Mouse (Mus musculus): ENCODE results near the gene Stoml1. TPM values are rescaled to one million over a fixed set of nuclear protein-coding genes. Genes with fewer than 3 reads are reported as not detected.

Gene Stoml1
- polyA plus RNA-seq, 1 experiment from 2014 or later, result 43.1 TPM

DNA sequence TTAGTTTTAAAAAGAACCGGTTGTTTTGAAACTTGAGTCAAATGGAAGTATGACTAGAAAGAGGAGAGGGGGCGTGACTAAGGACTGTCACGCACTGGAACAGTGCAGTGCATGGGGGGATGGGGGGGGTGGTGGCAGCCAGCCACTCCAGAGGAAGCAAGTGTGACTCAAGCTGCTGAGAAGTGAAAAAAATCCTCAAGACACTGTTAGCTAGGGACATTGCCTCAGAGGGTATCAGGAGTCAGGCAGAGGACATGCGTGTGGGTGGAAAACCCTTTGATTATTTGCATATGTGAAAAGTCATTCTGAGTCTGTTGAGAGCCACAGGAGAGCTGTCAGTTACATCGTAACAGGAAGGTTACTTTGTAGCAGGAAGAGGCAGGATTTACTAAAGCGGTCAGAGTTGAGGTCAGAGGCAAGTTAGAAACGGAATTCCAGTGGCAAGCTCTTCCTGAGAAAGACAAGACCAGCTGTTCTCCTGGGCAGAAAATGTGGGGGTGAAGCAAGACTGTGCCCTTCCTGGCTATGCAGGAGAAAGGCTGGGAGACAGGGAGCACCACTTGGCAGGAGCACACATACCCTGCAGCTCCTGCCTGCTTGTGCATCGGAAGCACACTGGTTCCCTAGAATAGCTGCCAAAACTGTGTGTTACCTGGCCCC is 22.3 kb downstream of the Stoml1 start:
- peak overlapping the region; percentile 44; the same call in 1 of the 2 replicates for H3K9ac ChIP-seq
- 7% methylated on average over 8 of the region's 8 CpGs for WGBS
- H3K4me3 ChIP-seq, result no peak overlapping the region
- H3K4me1 ChIP-seq, result peaks cover 19% of the 10 kb centered on the region
- H3K9me3 ChIP-seq, result no peaks in the 10 kb centered on the region
- peak overlapping the region; percentile 84 for H3K27ac ChIP-seq
- 0 out of 2 replicates have a peak, but pooled peaks have one; percentile 37 for ATAC-seq (ENCODE audit: insufficient number of reproducible peaks, insufficient read depth, low FRiP score, low TSS enrichment, low read depth)
- no peaks in the 10 kb centered on the region for H3K36me3 ChIP-seq
- H3K4me2 ChIP-seq, result peak overlapping the region; percentile 34
- H3K27me3 ChIP-seq, result no peaks in the 10 kb centered on the region

DNA sequence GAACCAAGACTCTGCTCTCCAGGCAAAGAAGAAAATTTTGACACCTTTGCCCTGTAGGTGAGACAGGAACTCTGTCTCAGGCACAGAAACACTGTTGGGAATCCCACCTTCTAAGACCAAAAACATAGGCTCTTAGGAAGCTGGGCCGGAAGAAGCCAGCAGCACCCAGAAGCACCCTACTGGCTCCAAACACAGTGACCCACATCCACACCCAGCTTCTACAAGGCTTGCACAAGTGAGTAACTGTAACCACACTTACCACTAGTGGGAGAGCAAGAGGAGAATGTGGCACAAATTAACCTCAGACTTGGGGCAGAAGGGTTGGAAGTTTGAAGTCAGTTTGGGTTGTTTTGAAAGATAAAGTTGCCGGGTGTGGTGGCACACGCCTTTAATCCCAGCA is 22.8 kb downstream of the Stoml1 start:
- ATAC-seq (ENCODE audit: insufficient number of reproducible peaks, insufficient read depth, low FRiP score, low TSS enrichment, low read depth), result no peak
- Histone ChIP-seq H3K4me1 (peaks cover 23% of the 10 kb centered on the region), H3K4me2 (peak overlapping the region; percentile 34), H3K27ac (peak overlapping the region; percentile 84), H3K9me3 (no peaks in the 10 kb centered on the region), H3K27me3 (no peaks in the 10 kb centered on the region), H3K36me3 (no peaks in the 10 kb centered on the region), H3K9ac (0 out of 2 replicates have a peak overlapping the region, but pooled peaks have one; percentile 44), H3K4me3 (no peak overlapping the region)
- WGBS, result 72% methylated on average over 3 of the region's 3 CpGs

DNA sequence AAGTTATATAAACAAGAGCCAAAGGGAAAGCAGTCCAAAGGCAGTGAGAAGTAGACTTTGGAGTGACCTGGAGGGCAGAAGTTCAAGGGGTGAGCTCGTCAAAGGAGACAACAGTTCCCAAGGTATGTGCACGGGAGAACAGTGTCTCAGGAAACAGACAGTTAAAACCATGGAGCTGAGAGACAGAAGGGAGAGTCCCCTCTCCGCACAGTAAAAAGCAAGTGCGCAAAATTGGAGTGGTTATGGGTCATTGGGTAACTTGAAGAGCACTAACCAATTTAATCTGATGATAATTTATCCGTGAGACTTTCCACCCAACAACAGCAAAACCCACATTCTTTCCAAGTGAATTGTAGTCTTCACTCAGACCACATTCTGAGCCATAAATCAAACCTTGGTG is 23.4 kb downstream of the Stoml1 start:
- WGBS, result 48% methylated on average over 5 of the region's 5 CpGs
- no peak overlapping the region for H3K9ac ChIP-seq
- H3K4me3 ChIP-seq, result no peak overlapping the region

DNA sequence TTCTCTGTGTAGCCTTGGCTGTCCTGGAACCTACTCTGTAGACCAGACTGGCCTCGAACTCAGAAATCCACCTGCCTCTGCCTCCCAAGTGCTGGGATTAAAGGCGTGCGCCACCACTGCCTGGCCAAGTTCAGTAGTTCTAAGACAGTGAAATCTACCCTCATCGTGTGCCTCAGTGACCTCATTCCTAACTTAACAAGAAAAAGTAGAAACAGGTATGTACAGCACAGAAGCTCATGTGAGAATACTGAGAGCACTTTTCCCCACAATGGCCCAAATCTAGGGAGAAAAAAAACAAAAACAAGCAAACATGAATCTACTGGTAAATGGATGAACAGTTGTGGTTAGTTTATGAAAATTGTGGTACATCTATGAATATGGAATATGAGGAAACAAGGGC is 25.3 kb downstream of the Stoml1 start:
- 87% methylated on average over 4 of the region's 4 CpGs for WGBS

More for the DNA sequence above, 23.4 kb downstream of the Stoml1 start:
- H3K4me1 ChIP-seq, result peaks cover 23% of the 10 kb centered on the region
- ATAC-seq (ENCODE audit: insufficient number of reproducible peaks, insufficient read depth, low FRiP score, low TSS enrichment, low read depth), result no peak
- H3K27ac ChIP-seq, result no peak overlapping the region
- H3K36me3 ChIP-seq, result no peaks in the 10 kb centered on the region
- no peaks in the 10 kb centered on the region for H3K9me3 ChIP-seq
- H3K27me3 ChIP-seq, result no peaks in the 10 kb centered on the region
- H3K4me2 ChIP-seq, result no peak overlapping the region

DNA sequence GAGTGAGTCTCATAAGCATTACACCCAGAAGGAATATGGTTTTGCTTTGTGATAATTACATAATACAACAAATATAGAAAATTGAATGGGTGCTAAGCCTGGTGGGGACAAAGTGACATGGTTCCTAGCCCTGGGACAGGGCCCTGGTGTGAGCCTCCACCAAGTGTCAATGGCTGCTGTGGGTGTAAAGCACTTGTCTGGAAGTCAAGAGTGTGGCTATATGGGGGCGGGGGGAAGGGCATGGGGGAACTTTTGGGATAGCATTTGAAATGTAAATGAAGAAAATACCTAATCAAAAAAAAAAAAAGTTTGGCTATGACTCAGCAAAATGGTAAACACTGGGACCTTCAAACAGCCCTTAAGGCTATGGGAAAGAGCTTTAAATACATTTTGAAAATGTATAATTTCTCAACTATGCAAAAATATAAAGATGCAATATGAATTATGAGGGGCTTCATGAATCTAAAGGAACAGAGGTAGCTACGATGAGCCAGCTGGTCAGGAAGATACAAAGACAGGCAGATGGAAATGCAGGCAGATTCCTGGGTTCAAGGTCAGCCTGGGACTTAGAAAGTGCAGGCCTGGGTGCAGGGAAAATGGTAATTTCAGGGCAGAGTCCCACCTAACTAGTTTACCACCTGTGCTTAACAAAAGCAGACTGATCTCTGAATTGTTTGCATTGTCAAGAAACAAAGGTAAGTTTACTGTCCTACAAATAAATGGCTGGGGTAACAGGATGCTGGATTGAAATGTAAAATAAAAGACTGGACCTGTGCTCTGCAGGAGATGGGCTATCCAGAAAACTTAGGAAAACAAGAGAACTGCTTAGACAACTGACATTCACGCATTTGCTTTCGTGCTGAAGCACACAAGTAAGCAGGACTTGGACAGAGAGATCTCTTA is 26.1 kb downstream of the Stoml1 start:
- peaks cover 31% of the 10 kb centered on the region for H3K4me1 ChIP-seq
- no peak for ATAC-seq (ENCODE audit: insufficient number of reproducible peaks, insufficient read depth, low FRiP score, low TSS enrichment, low read depth)
- WGBS, result 46% methylated on average over 4 of the region's 4 CpGs
- no peak overlapping the region for H3K4me2 ChIP-seq
- no peaks in the 10 kb centered on the region for H3K27me3 ChIP-seq
- H3K9ac ChIP-seq, result no peak overlapping the region
- H3K9me3 ChIP-seq, result no peaks in the 10 kb centered on the region
- H3K4me3 ChIP-seq, result no peak overlapping the region
- H3K36me3 ChIP-seq, result no peaks in the 10 kb centered on the region
- H3K27ac ChIP-seq, result no peak overlapping the region

More for the DNA sequence above, 25.3 kb downstream of the Stoml1 start:
- H3K4me3 ChIP-seq, result no peak overlapping the region
- peaks cover 28% of the 10 kb centered on the region for H3K4me1 ChIP-seq
- no peaks in the 10 kb centered on the region for H3K9me3 ChIP-seq
- no peaks in the 10 kb centered on the region for H3K36me3 ChIP-seq
- no peaks in the 10 kb centered on the region for H3K27me3 ChIP-seq
- no peak overlapping the region for H3K9ac ChIP-seq
- H3K4me2 ChIP-seq, result no peak overlapping the region
- ATAC-seq (ENCODE audit: insufficient number of reproducible peaks, insufficient read depth, low FRiP score, low TSS enrichment, low read depth), result no peak
- H3K27ac ChIP-seq, result no peak overlapping the region

DNA sequence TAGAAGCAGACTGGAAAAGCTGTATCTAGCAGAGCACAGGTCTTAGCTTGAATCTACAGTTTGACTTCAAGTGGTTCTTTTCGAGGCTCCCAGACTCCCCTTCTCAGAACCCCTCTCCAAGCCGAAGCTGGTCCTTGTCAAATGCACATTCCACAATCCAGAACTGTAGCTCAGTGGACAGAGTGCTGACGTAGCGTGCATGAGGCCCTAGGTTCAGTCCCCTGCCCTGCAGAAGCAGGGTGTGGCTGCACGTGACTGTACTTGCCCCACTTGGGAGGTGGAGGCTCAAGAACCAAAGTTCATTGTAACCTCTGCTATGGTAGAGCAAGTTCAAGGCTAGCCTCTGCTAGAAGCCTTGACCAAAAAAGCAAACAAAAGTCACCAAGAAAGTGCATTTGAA is 26.8 kb downstream of the Stoml1 start:
- WGBS, result 60% methylated on average over 5 of the region's 5 CpGs
- Histone ChIP-seq H3K4me1 (peaks cover 24% of the 10 kb centered on the region), H3K9ac (no peak overlapping the region), H3K27me3 (no peaks in the 10 kb centered on the region), H3K36me3 (no peaks in the 10 kb centered on the region), H3K9me3 (no peaks in the 10 kb centered on the region), H3K4me3 (no peak overlapping the region), H3K4me2 (no peak overlapping the region), H3K27ac (no peak overlapping the region)
- no peak for ATAC-seq (ENCODE audit: insufficient number of reproducible peaks, insufficient read depth, low FRiP score, low TSS enrichment, low read depth)

DNA sequence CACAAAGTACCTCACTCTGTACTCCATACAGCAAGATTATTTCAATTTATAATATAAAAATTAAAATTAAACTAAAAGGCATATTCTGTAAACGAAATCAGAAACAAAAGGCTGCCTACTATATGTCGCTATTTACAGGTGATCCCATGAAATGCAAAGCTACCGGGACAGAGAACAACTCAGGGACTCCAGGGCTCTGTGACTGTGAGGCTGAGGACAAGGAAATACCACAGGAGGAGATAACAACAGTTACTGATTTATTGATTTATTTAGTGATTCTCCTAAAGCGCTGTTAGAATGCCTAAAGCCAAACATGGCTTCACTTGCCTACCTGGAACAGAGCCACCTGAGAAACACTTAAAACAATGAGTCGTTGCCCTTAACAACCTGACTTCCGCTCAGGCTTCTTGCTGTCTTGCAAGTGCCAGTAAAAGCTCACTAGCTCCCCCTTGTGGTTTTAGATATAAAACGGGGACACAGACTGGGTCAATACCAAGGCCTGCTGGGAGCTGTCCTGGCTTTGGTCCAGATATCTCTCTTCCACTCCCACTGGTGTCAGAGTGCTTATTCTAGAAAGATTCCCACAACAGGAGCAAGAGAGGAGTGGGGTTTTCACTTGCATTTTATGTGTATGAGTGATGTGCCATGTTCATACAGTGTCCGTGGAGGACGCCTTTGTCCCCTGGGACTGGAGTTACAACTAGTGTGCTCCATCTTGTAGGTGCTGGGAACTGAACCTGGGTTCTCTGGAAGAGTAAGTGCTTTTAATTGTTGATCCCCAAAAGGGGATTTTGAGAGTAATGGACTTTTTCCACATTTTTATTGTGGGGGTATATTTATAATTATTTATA is 27.5 kb downstream of the Stoml1 start:
- H3K4me2 ChIP-seq, result no peak overlapping the region
- no peaks in the 10 kb centered on the region for H3K27me3 ChIP-seq
- H3K4me1 ChIP-seq, result peaks cover 17% of the 10 kb centered on the region
- H3K27ac ChIP-seq, result no peak overlapping the region
- no peaks in the 10 kb centered on the region for H3K9me3 ChIP-seq
- no peak for ATAC-seq (ENCODE audit: insufficient number of reproducible peaks, insufficient read depth, low FRiP score, low TSS enrichment, low read depth)
- WGBS, result 34% methylated on average over 9 of the region's 9 CpGs
- H3K36me3 ChIP-seq, result no peaks in the 10 kb centered on the region
- H3K4me3 ChIP-seq, result no peak overlapping the region
- no peak overlapping the region for H3K9ac ChIP-seq

DNA sequence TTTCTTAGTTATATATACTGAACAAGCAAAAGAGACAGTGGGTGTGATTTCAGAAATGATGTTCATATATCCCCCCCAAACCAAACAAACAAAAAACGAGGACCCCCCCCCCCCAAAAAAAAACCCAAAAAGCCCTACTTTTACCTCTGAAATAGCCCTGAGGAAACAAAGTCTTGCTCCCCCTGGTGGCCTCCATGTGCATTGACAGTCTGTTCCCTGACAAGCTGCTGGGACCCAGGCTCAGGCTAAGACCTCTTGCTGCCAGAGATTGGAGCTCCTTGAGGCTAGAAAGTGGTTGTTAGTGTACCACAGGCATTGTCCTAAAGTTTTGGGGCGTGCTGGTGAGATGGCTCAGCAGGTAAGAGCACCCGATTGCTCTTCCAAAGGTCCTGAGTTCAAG is 28.6 kb downstream of the Stoml1 start:
- H3K36me3 ChIP-seq, result no peaks in the 10 kb centered on the region
- H3K27me3 ChIP-seq, result no peaks in the 10 kb centered on the region
- 54% methylated on average over 3 of the region's 3 CpGs for WGBS
- no peak overlapping the region for H3K9ac ChIP-seq
- no peak for ATAC-seq (ENCODE audit: insufficient number of reproducible peaks, insufficient read depth, low FRiP score, low TSS enrichment, low read depth)
- peaks cover 13% of the 10 kb centered on the region for H3K4me1 ChIP-seq
- no peak overlapping the region for H3K27ac ChIP-seq
- no peaks in the 10 kb centered on the region for H3K9me3 ChIP-seq
- H3K4me3 ChIP-seq, result no peak overlapping the region
- H3K4me2 ChIP-seq, result no peak overlapping the region

DNA sequence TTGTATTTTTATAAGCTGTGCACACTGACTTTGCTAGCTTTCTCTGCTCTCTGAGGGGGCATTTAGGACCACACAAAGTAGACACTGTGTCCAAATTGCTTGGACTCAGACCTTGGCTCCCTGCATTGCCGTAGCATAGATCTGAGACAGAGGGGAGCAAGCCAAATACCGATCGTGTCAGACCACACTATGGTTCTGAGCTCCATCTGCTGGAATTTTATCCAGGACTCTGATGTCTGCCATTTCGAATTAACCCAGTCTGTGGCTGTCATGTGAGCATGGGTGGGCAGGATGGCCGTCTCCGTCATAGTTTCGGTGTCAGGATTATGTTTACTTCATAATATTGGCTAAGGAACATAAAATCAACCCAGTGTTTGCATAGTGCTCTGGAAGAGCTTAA is 30.5 kb downstream of the Stoml1 start:
- no peak overlapping the region for H3K9ac ChIP-seq
- H3K4me1 ChIP-seq, result peaks cover 13% of the 10 kb centered on the region
- whole genome bisulfite sequencing, result 41% methylated on average over 7 of the region's 7 CpGs
- no peak overlapping the region for H3K27ac ChIP-seq
- no peaks in the 10 kb centered on the region for H3K9me3 ChIP-seq
- ATAC-seq (ENCODE audit: insufficient number of reproducible peaks, insufficient read depth, low FRiP score, low TSS enrichment, low read depth), result no peak
- no peak overlapping the region for H3K4me3 ChIP-seq
- H3K36me3 ChIP-seq, result peaks cover 2% of the 10 kb centered on the region; the same call in 1 of the 2 replicates
- no peak overlapping the region for H3K4me2 ChIP-seq
- H3K27me3 ChIP-seq, result no peaks in the 10 kb centered on the region

DNA sequence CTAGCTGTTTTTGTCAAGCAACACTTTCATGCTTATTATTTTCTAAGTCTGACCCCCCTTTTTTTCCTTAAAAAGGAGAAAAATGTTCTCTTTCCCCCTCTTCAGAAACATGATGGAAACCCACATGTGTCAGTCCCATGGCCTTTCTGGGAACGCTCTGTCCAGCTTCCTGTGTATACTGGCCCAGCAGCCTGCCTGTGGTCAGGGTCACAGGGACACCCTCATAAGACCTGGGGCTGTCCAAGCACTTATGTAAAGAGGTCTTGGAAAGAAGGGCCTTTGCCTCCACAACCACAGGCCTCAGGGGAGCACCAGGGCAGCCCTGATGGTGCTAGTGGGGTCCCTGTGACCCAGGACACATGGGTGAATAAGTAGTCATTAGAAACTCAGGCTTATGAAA is 36.1 kb downstream of the Stoml1 start:
- no peaks in the 10 kb centered on the region for H3K9me3 ChIP-seq
- no peak overlapping the region for H3K4me2 ChIP-seq
- no peaks in the 10 kb centered on the region for H3K27me3 ChIP-seq
- no peak overlapping the region for H3K27ac ChIP-seq
- no peak overlapping the region for H3K4me3 ChIP-seq
- no peak for ATAC-seq (ENCODE audit: insufficient number of reproducible peaks, insufficient read depth, low FRiP score, low TSS enrichment, low read depth)
- H3K4me1 ChIP-seq, result no peaks in the 10 kb centered on the region
- 52% methylated on average over 1 of the region's 1 CpGs for WGBS
- H3K36me3 ChIP-seq, result peaks cover 27% of the 10 kb centered on the region
- no peak overlapping the region for H3K9ac ChIP-seq

DNA sequence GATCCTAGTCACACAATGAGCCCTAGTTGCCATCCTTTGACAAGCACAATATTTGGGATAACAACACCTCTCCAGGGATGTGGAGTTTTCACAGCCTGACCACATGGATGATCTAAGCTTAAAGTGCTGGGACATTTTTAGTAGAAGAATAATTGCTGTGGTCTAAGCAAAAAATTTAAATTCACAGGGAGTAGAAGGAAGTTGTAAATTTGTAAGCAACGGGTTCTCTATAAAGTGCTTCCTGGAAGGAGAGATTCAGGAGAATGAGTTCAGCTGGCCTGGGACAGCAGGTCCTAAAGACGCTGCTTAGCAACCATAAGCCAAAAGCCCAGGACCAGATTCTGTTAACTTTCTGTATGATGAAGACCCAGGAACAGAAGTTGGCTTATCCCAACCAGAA is 36.9 kb downstream of the Stoml1 start:
- 74% methylated on average over 2 of the region's 2 CpGs for WGBS
- H3K4me3 ChIP-seq, result no peak overlapping the region
- H3K27me3 ChIP-seq, result no peaks in the 10 kb centered on the region
- no peak overlapping the region for H3K27ac ChIP-seq
- H3K36me3 ChIP-seq, result peaks cover 27% of the 10 kb centered on the region
- H3K9ac ChIP-seq, result no peak overlapping the region
- H3K4me2 ChIP-seq, result no peak overlapping the region
- no peaks in the 10 kb centered on the region for H3K4me1 ChIP-seq
- ATAC-seq (ENCODE audit: insufficient number of reproducible peaks, insufficient read depth, low FRiP score, low TSS enrichment, low read depth), result no peak
- H3K9me3 ChIP-seq, result no peaks in the 10 kb centered on the region

Measured in embryonic facial prominence, embryonic 13.5 days (tissue).